Mouse (Mus musculus) heart, embryonic 12.5 days (tissue): ENCODE data around the gene 1190005I06Rik. TPM values are rescaled to one million over a fixed set of nuclear protein-coding genes. Genes with fewer than 3 reads are reported as not detected.

Experiments used
- ATAC-seq: fragments of 200-750 bp; cut with Nextera tagmentation; 2 replicates; pipeline ENCODE4 v1.8.0; 2017; ENCODE audit warnings: moderate TSS enrichment, moderate library complexity; ENCODE audit not compliant: insufficient number of reproducible peaks, low FRiP score
- H3K27ac ChIP-seq: fragments of 300-500 bp; sonication (generic); 2 replicates; pipeline ENCODE4 v1.5.1; 2016; ENCODE audit warnings: mild to moderate bottlenecking, moderate library complexity; ENCODE audit not compliant: poor library complexity, severe bottlenecking
- H3K27me3 ChIP-seq: fragments of 300-500 bp; sonication (generic); replicated peaks from 2 replicates; pipeline ENCODE4 v1.6.1; 2016; ENCODE audit warnings: mild to moderate bottlenecking, moderate library complexity
- H3K36me3 ChIP-seq: fragments of 300-500 bp; sonication (generic); 2 replicates; pipeline ENCODE4 v1.6.1; 2016; ENCODE audit warnings: mild to moderate bottlenecking, moderate library complexity
- H3K4me1 ChIP-seq: fragments of 300-500 bp; sonication (generic); replicated peaks from 2 replicates; pipeline ENCODE4 v1.6.1; 2016; ENCODE audit warnings: mild to moderate bottlenecking
- H3K4me2 ChIP-seq: fragments of 300-500 bp; sonication (generic); 2 replicates; pipeline ENCODE4 v1.6.1; 2016; ENCODE audit warnings: mild to moderate bottlenecking, moderate library complexity
- H3K4me3 ChIP-seq: fragments of 300-500 bp; sonication (generic); 2 replicates; pipeline ENCODE4 v1.5.1; 2016; ENCODE audit warnings: mild to moderate bottlenecking
- H3K9ac ChIP-seq: fragments of 300-500 bp; sonication (generic); 2 replicates; pipeline ENCODE4 v1.6.1; 2016; ENCODE audit warnings: mild to moderate bottlenecking, moderate library complexity
- H3K9me3 ChIP-seq: fragments of 300-500 bp; sonication (generic); replicated peaks from 2 replicates; pipeline ENCODE4 v1.6.1; 2016; ENCODE audit warnings: mild to moderate bottlenecking, moderate library complexity
- WGBS: fragments of 180-500 bp; shearing (Covaris S2); methylation state at CpG from one replicate; pipeline ENCODE4 v1.1.7; 2016; 5-methylcytosine and 5-hydroxymethylcytosine counted together
- polyA plus RNA-seq: library from polyadenylated mRNA; unstranded; fragments of >200 nt; fragmentation: Nextera tagmentation; extraction: Ambion mirVana; gene quantifications from 2 replicates; pipeline ENCODE4 v1.2.1, GENCODE M21; 2016

Gene 1190005I06Rik
- polyA plus RNA-seq, 1 experiment from 2014 or later = 6.7 TPM

DNA sequence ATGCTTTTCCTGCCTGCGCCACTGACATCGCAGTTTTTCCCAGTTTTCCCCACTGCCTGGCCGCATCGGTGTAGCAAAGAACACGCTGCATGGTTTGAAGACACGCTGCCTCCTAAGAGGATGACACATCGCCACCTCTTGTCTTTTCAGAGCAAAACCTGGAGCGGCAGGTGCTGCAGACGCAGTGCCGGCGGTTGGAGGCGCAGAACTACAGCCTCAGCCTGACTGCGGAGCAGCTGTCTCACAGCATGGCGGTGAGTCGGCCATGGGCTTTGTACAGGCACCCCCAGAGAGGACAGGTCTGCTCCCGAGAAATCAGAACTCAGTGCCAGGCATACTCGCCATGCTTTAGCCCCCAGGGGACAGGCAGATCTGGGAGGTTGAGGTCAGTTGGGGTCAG lies 69.6 kb downstream of the 1190005I06Rik start:
- Histone ChIP-seq H3K36me3 (peaks cover 97% of the 10 kb centered on the region), H3K27ac (no peak overlapping the region), H3K4me1 (peaks cover 35% of the 10 kb centered on the region), H3K4me3 (no peak overlapping the region), H3K9ac (no peak overlapping the region), H3K4me2 (no peak overlapping the region), H3K9me3 (no peaks in the 10 kb centered on the region), H3K27me3 (no peaks in the 10 kb centered on the region)
- 91% methylated on average over 17 of the region's 17 CpGs for WGBS
- ATAC-seq = no peak

DNA sequence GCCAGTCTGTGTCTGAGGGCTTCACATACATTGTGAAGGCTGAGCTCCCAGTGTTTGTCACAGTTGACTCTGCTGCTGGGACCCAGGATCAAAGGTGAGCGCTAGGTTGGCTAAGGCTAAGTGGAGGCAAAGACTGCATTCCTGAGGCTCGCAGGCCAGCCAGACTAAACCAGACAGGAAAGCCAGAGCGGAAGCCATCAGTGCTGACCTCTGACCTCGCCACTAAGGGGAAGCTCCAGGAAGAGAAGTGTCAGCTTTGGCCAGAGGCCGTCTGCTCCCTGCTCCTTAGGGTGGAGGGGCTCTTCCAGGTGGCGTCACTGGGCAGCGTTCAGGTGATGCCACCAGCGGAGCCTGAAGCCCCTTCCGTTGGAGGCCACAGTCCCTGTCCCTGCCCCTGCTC lies 71.6 kb downstream of the 1190005I06Rik start:
- no peaks in the 10 kb centered on the region for H3K27me3 ChIP-seq
- H3K9ac ChIP-seq = peak overlapping the region; percentile 21; the same call in 1 of the 2 replicates
- peaks cover 33% of the 10 kb centered on the region for H3K4me1 ChIP-seq
- 57% methylated on average over 9 of the region's 9 CpGs for WGBS
- no peak overlapping the region for H3K4me3 ChIP-seq
- H3K27ac ChIP-seq = peak overlapping the region; percentile 16; the same call in 1 of the 2 replicates
- no peak overlapping the region for H3K4me2 ChIP-seq
- peaks cover 99% of the 10 kb centered on the region for H3K36me3 ChIP-seq
- peak; percentile 28; the same call in 1 of the 2 replicates for ATAC-seq
- H3K9me3 ChIP-seq = no peaks in the 10 kb centered on the region

DNA sequence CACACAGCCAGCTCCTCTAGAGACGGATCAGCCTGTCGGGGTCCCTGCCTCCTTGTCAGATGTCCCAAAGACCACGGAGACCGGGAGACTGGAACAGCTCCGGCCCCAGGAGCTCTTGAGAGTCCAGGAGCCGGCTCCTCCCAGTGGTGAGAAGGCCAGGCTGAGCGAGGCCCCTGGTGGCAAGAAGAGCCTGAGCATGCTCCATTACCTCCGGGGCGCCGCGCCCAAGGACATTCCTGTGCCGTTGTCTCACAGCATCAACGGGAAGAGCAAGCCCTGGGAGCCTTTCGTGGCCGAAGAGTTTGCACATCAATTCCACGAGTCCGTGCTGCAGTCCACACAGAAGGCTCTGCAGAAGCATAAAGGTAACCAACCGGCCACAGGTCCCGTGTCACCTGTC lies 72.5 kb downstream of the 1190005I06Rik start:
- H3K27ac ChIP-seq = 0 out of 2 replicates have a peak overlapping the region, but pooled peaks have one; percentile 6
- ATAC-seq = no peak
- 60% methylated on average over 19 of the region's 19 CpGs for WGBS
- no peaks in the 10 kb centered on the region for H3K27me3 ChIP-seq
- peaks cover 96% of the 10 kb centered on the region for H3K36me3 ChIP-seq
- H3K4me1 ChIP-seq = peaks cover 42% of the 10 kb centered on the region
- H3K9me3 ChIP-seq = no peaks in the 10 kb centered on the region
- H3K9ac ChIP-seq = 0 out of 2 replicates have a peak overlapping the region, but pooled peaks have one; percentile 21
- H3K4me2 ChIP-seq = no peak overlapping the region
- no peak overlapping the region for H3K4me3 ChIP-seq

DNA sequence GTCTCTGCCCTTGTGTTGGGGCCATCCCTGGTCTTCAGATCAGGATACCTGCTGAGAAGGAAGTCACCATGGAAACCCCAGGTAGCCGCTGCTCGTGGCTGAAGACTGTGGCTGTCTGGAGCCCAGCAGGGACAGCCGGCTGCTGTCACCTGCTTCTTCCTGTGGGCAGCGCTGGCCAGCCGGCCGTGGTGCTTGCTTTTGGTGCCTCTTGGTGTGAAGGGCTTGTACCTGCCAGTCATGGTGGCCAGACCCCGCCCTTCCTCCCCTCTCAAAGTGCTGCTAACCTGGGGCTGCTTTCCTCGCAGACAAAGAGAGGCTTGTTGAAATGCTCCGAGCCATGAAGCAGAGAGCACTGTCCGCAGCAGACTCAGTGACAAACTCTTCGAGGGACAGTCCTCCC lies 73.6 kb downstream of the 1190005I06Rik start:
- WGBS = 82% methylated on average over 11 of the region's 11 CpGs
- H3K36me3 ChIP-seq = peaks cover 98% of the 10 kb centered on the region
- ATAC-seq = no peak
- no peak overlapping the region for H3K27ac ChIP-seq
- no peak overlapping the region for H3K4me2 ChIP-seq
- peaks cover 45% of the 10 kb centered on the region for H3K4me1 ChIP-seq
- H3K9me3 ChIP-seq = no peaks in the 10 kb centered on the region
- H3K4me3 ChIP-seq = no peak overlapping the region
- H3K27me3 ChIP-seq = no peaks in the 10 kb centered on the region
- H3K9ac ChIP-seq = no peak overlapping the region

DNA sequence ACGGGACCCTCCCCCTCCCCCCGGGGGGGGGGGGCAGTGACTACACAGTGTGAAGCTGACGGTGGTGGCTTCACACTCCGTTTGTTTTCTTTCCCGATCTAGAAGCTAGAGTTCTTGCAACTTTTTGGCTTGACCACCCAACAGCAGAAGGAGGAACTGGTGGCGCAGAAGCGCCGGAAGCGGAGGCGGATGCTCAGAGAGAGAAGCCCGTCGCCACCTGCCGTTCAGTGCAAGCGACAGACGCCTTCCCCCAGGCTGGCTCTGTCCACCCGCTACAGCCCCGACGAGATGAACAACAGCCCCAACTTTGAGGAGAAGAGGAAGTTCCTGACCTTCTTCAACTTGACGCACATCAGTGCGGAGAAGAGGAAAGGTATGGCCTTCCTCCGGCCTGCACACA lies 74.9 kb downstream of the 1190005I06Rik start:
- no peaks in the 10 kb centered on the region for H3K27me3 ChIP-seq
- no peak overlapping the region for H3K27ac ChIP-seq
- peaks cover 98% of the 10 kb centered on the region for H3K36me3 ChIP-seq
- no peak overlapping the region for H3K4me3 ChIP-seq
- H3K4me2 ChIP-seq = no peak overlapping the region
- H3K4me1 ChIP-seq = peaks cover 45% of the 10 kb centered on the region
- no peak overlapping the region for H3K9ac ChIP-seq
- no peak for ATAC-seq
- H3K9me3 ChIP-seq = no peaks in the 10 kb centered on the region
- 85% methylated on average over 21 of the region's 21 CpGs for whole genome bisulfite sequencing

DNA sequence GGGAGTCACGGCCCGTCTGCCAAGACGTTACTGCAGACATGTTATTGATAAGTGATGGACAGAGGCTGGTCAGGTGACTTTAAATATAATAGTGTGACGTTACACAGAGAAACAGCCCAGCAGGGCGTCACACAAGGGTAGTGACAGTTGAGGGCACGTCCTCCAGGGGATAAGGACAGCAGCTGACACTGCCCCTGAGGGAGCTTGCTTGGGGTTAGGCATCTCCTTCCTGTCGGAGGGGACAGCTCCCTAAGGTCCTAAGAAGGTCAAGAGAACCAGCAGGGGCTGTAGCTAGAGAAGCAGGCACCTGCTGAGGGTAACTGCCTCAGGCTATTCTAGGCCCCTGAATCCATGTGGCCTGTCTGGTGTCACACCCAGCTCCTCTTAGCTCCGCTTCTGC lies 75.9 kb downstream of the 1190005I06Rik start:
- no peaks in the 10 kb centered on the region for H3K27me3 ChIP-seq
- H3K9me3 ChIP-seq = no peaks in the 10 kb centered on the region
- H3K36me3 ChIP-seq = peaks cover 98% of the 10 kb centered on the region
- no peak for ATAC-seq
- no peak overlapping the region for H3K4me3 ChIP-seq
- peaks cover 45% of the 10 kb centered on the region for H3K4me1 ChIP-seq
- no peak overlapping the region for H3K4me2 ChIP-seq
- no peak overlapping the region for H3K27ac ChIP-seq
- WGBS = 80% methylated on average over 8 of the region's 8 CpGs
- no peak overlapping the region for H3K9ac ChIP-seq

DNA sequence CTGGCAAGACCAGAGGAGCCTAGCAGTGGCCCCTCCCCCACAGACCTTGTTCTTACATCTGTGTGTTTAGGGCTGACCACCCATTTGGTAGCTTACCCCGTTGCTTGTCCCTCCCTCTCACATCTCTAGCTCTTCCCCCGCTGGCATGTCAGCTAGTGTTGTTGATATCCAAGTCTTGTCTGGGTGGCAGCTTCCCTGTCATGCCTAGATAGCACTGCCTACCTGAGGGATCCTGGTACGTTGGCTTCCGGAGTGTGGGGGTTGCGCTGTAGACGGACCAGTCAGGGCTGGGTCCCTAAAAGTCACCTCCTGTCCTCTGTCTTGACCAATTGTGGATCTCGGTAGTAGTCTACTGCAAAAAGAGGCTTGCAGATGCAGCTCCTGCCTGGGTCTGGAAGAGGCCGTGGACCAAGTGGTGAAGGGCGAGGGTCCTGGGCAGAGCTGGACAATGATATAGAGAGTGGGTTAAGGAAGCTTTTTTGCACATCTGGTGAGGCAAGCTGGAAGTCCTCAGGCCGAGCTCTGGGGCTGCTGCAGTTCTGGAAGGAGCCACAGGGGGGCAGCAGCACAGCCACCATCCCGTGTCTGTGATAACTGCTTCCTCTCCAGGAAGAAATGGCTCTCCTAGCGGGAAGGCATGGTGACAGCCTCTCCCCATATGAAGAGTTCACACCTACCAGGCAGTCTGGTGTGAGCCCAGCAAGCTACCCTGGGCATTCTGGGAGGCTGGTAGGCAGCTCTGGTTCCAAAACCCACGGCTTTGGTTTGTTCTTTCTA lies 77.3 kb downstream of the 1190005I06Rik start:
- Histone ChIP-seq H3K27ac (0 out of 2 replicates have a peak overlapping the region, but pooled peaks have one; percentile 5), H3K4me3 (no peak overlapping the region), H3K4me1 (peaks cover 44% of the 10 kb centered on the region), H3K36me3 (peaks cover 96% of the 10 kb centered on the region), H3K27me3 (no peaks in the 10 kb centered on the region), H3K9me3 (no peaks in the 10 kb centered on the region), H3K9ac (peak overlapping the region; percentile 46; the same call in 1 of the 2 replicates), H3K4me2 (no peak overlapping the region)
- WGBS = 49% methylated on average over 13 of the region's 13 CpGs
- no peak for ATAC-seq

DNA sequence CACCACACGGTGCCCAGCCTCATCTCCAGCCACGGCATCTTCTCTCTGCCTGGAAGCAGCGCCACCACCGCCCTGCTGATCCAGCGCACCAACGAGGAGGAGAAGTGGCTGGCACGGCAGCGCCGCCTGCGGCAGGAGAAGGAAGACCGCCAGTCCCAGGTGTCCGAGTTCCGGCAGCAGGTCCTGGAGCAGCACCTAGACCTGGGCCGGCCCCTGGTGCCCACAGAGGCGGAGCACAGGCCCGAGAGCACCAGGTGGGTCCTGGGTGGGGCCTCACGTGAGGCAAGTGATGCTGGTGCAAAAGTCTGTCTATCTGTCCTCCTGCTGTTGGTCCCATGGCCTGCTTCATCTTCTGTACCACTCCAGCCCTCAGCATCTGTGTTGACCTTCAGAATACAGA lies 78.3 kb downstream of the 1190005I06Rik start:
- no peak for ATAC-seq
- H3K4me3 ChIP-seq = no peak overlapping the region
- H3K4me1 ChIP-seq = peaks cover 43% of the 10 kb centered on the region
- H3K27me3 ChIP-seq = no peaks in the 10 kb centered on the region
- no peak overlapping the region for H3K4me2 ChIP-seq
- no peaks in the 10 kb centered on the region for H3K9me3 ChIP-seq
- 93% methylated on average over 17 of the region's 17 CpGs for WGBS
- H3K27ac ChIP-seq = no peak overlapping the region
- H3K36me3 ChIP-seq = peaks cover 88% of the 10 kb centered on the region
- no peak overlapping the region for H3K9ac ChIP-seq

DNA sequence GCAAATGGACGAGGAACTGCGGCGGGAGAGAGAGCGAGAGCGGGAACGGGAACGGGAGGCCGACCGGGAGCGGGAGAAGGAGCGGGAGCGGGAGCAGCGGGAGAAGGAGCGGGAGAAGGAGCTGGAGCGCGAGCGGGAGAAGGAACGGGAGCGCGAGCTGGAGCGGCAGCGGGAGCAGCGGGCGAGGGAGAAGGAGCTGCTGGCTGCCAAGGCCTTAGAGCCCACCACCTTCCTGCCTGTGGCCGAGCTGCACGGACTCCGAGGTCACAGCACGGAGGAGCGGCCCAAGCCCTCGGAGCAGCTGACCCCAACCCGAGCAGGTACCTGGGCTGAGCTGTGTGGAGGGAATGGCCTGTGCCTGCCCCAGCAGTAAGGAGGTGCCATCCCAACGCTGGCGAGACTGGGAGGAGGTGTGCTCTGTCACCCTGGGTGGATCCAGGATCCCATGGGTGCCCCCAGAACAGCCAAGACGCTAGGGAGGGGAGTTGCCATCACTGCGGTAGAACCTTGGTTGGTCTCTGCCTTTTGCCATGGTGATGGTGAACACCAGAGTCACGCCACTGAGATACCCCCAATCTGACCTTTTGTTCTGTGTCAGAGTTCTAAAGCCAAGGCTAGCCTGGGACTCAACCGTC lies 79.2 kb downstream of the 1190005I06Rik start:
- H3K27ac ChIP-seq = no peak overlapping the region
- no peak overlapping the region for H3K4me3 ChIP-seq
- WGBS = 94% methylated on average over 37 of the region's 37 CpGs
- no peak overlapping the region for H3K9ac ChIP-seq
- H3K36me3 ChIP-seq = peaks cover 80% of the 10 kb centered on the region
- peaks cover 49% of the 10 kb centered on the region for H3K4me1 ChIP-seq
- ATAC-seq = no peak
- no peaks in the 10 kb centered on the region for H3K9me3 ChIP-seq
- no peaks in the 10 kb centered on the region for H3K27me3 ChIP-seq
- no peak overlapping the region for H3K4me2 ChIP-seq

DNA sequence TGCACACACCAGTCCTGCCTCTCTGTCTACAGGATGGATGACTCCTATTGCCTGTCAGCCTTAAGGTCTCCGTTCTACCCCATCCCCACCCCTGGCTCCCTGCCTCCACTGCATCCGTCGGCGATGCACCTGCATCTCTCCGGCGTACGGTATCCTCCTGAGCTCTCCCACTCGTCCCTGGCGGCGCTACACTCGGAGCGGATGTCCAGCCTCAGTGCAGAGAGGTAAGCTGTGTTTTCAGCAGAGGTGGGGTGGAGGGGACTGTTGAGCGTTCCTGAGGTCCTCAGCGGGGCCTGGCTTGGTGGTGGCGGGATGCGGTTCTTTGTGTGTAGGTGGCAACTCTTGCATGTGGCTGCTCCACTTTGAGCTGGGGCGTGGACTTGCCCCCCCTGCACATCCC lies 79.7 kb downstream of the 1190005I06Rik start:
- 96% methylated on average over 17 of the region's 17 CpGs for WGBS
- no peak overlapping the region for H3K4me2 ChIP-seq
- no peak overlapping the region for H3K9ac ChIP-seq
- no peaks in the 10 kb centered on the region for H3K9me3 ChIP-seq
- H3K27me3 ChIP-seq = no peaks in the 10 kb centered on the region
- no peak overlapping the region for H3K4me3 ChIP-seq
- H3K4me1 ChIP-seq = peaks cover 55% of the 10 kb centered on the region
- H3K36me3 ChIP-seq = peaks cover 74% of the 10 kb centered on the region
- no peak overlapping the region for H3K27ac ChIP-seq
- ATAC-seq = no peak

DNA sequence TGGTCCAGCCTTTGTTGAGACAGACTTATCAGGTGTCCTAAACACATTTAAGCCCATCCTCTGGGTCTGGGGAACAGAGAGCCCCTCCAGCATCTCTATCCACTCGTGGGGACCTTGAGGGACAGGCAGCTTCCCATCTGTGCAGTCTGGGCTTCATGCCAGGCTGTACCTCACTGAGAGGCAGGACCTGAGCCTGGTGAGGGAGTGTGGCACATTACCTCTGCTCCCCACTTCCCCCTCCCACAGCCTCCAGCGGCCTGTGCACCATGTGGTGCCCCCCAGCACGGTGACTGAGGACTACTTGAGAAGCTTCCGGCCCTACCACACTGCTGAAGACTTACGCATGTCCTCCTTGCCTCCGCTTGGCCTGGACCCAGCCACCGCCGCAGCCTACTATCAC lies 80.8 kb downstream of the 1190005I06Rik start:
- H3K27me3 ChIP-seq = no peaks in the 10 kb centered on the region
- no peak overlapping the region for H3K27ac ChIP-seq
- no peak overlapping the region for H3K4me3 ChIP-seq
- H3K4me1 ChIP-seq = peaks cover 65% of the 10 kb centered on the region
- H3K4me2 ChIP-seq = no peak overlapping the region
- H3K36me3 ChIP-seq = peaks cover 64% of the 10 kb centered on the region
- WGBS = 90% methylated on average over 8 of the region's 8 CpGs
- no peak for ATAC-seq
- no peaks in the 10 kb centered on the region for H3K9me3 ChIP-seq
- no peak overlapping the region for H3K9ac ChIP-seq
